Mouse (Mus musculus): ENCODE measurements around the gene Fbxo47. TPM values are rescaled to one million over a fixed set of nuclear protein-coding genes. Genes with fewer than 3 reads are reported as not detected.

Gene Fbxo47
- polyA plus RNA-seq, 1 experiment from 2014 or later = 0.95 TPM

- H3K4me3 ChIP-seq (replicated peaks; ENCODE audit: low read depth, low read length) = no peak overlapping the region
These were observed 31.5 kb upstream of the Fbxo47 start for GRCm38 (mm10) chr11:97915471-97915870.

GRCm38 (mm10) chr11:97913111-97913510, 29.2 kb upstream of the Fbxo47 start:
- Histone ChIP-seq H3K4me2 (ENCODE audit: low read length) (no peak overlapping the region), H3K4me1 (replicated peaks; ENCODE audit: insufficient read depth, low read length) (no peaks in the 10 kb centered on the region), H3K9me3 (replicated peaks; ENCODE audit: low read length) (no peaks in the 10 kb centered on the region), H3K27me3 (ENCODE audit: insufficient read depth, low read length) (no peaks in the 10 kb centered on the region), H3K36me3 (ENCODE audit: insufficient read depth, low read length) (no peaks in the 10 kb centered on the region), H3K9ac (ENCODE audit: low read depth, low read length) (no peak overlapping the region), H3K27ac (no peak overlapping the region), H3K4me3 (replicated peaks; ENCODE audit: low read depth, low read length) (no peak overlapping the region)
- ATAC-seq (replicated peaks; ENCODE audit: low FRiP score, low read depth) = no peak
- TF ChIP-seq CTCF (IDR thresholded peaks at IDR 0.05; ENCODE audit: low read depth) = no peak
- DNase-seq (ENCODE audit: low spot score) = no peak
- WGBS = 81% methylated on average over 14 of the region's 14 CpGs

More at GRCm38 (mm10) chr11:97915471-97915870, 31.5 kb upstream of the Fbxo47 start:
- WGBS = 81% methylated on average over 2 of the region's 2 CpGs
- no peak for DNase-seq (ENCODE audit: low spot score)
- H3K36me3 ChIP-seq (ENCODE audit: insufficient read depth, low read length) = no peaks in the 10 kb centered on the region
- no peak overlapping the region for H3K4me2 ChIP-seq (ENCODE audit: low read length)
- H3K27me3 ChIP-seq (ENCODE audit: insufficient read depth, low read length) = no peaks in the 10 kb centered on the region
- H3K9me3 ChIP-seq (replicated peaks; ENCODE audit: low read length) = no peaks in the 10 kb centered on the region
- no peak for ATAC-seq (replicated peaks; ENCODE audit: low FRiP score, low read depth)
- no peak for TF ChIP-seq CTCF (IDR thresholded peaks at IDR 0.05; ENCODE audit: low read depth)
- H3K27ac ChIP-seq = no peak overlapping the region
- no peaks in the 10 kb centered on the region for H3K4me1 ChIP-seq (replicated peaks; ENCODE audit: insufficient read depth, low read length)
- no peak overlapping the region for H3K9ac ChIP-seq (ENCODE audit: low read depth, low read length)

- no peaks in the 10 kb centered on the region for H3K27me3 ChIP-seq (ENCODE audit: insufficient read depth, low read length)
- H3K9ac ChIP-seq (ENCODE audit: low read depth, low read length) = no peak overlapping the region
- DNase-seq (ENCODE audit: low spot score) (no peak), ATAC-seq (replicated peaks; ENCODE audit: low FRiP score, low read depth) (no peak)
- no peaks in the 10 kb centered on the region for H3K9me3 ChIP-seq (replicated peaks; ENCODE audit: low read length)
- H3K4me1 ChIP-seq (replicated peaks; ENCODE audit: insufficient read depth, low read length) = no peaks in the 10 kb centered on the region
- no peak overlapping the region for H3K4me2 ChIP-seq (ENCODE audit: low read length)
- no peak overlapping the region for H3K27ac ChIP-seq
- 86% methylated on average over 11 of the region's 11 CpGs for WGBS
- no peaks in the 10 kb centered on the region for H3K36me3 ChIP-seq (ENCODE audit: insufficient read depth, low read length)
- TF ChIP-seq CTCF (IDR thresholded peaks at IDR 0.05; ENCODE audit: low read depth) = no peak
- H3K4me3 ChIP-seq (replicated peaks; ENCODE audit: low read depth, low read length) = no peak overlapping the region
These were observed 24.8 kb upstream of the Fbxo47 start for GRCm38 (mm10) chr11:97908634-97909348.

GRCm38 (mm10) chr11:97907935-97908334, 24.0 kb upstream of the Fbxo47 start:
- Histone ChIP-seq H3K36me3 (ENCODE audit: insufficient read depth, low read length) (no peaks in the 10 kb centered on the region), H3K9ac (ENCODE audit: low read depth, low read length) (no peak overlapping the region), H3K4me3 (replicated peaks; ENCODE audit: low read depth, low read length) (no peak overlapping the region), H3K9me3 (replicated peaks; ENCODE audit: low read length) (no peaks in the 10 kb centered on the region), H3K4me1 (replicated peaks; ENCODE audit: insufficient read depth, low read length) (no peaks in the 10 kb centered on the region), H3K27me3 (ENCODE audit: insufficient read depth, low read length) (no peaks in the 10 kb centered on the region), H3K4me2 (ENCODE audit: low read length) (no peak overlapping the region), H3K27ac (no peak overlapping the region)
- WGBS = 82% methylated on average over 5 of the region's 5 CpGs
- DNase-seq (ENCODE audit: low spot score) = no peak
- TF ChIP-seq CTCF (IDR thresholded peaks at IDR 0.05; ENCODE audit: low read depth) = no peak
- no peak for ATAC-seq (replicated peaks; ENCODE audit: low FRiP score, low read depth)

- ATAC-seq (replicated peaks; ENCODE audit: low FRiP score, low read depth) = no peak
- Histone ChIP-seq H3K27me3 (ENCODE audit: insufficient read depth, low read length) (no peaks in the 10 kb centered on the region), H3K4me1 (replicated peaks; ENCODE audit: insufficient read depth, low read length) (no peaks in the 10 kb centered on the region), H3K4me2 (ENCODE audit: low read length) (no peak overlapping the region), H3K9ac (ENCODE audit: low read depth, low read length) (no peak overlapping the region), H3K9me3 (replicated peaks; ENCODE audit: low read length) (no peaks in the 10 kb centered on the region), H3K4me3 (replicated peaks; ENCODE audit: low read depth, low read length) (no peak overlapping the region), H3K36me3 (ENCODE audit: insufficient read depth, low read length) (no peaks in the 10 kb centered on the region), H3K27ac (no peak overlapping the region)
- 63% methylated on average over 9 of the region's 9 CpGs for WGBS
- DNase-seq (ENCODE audit: low spot score) = no peak
- no peak for TF ChIP-seq CTCF (IDR thresholded peaks at IDR 0.05; ENCODE audit: low read depth)
These were observed 23.0 kb upstream of the Fbxo47 start for GRCm38 (mm10) chr11:97906905-97907304.

GRCm38 (mm10) chr11:97905941-97906340, 22.0 kb upstream of the Fbxo47 start:
- no peak overlapping the region for H3K27ac ChIP-seq
- TF ChIP-seq CTCF (IDR thresholded peaks at IDR 0.05; ENCODE audit: low read depth) = no peak
- H3K4me3 ChIP-seq (replicated peaks; ENCODE audit: low read depth, low read length) = no peak overlapping the region
- H3K9me3 ChIP-seq (replicated peaks; ENCODE audit: low read length) = no peaks in the 10 kb centered on the region
- H3K4me2 ChIP-seq (ENCODE audit: low read length) = no peak overlapping the region
- no peak for DNase-seq (ENCODE audit: low spot score)
- H3K9ac ChIP-seq (ENCODE audit: low read depth, low read length) = no peak overlapping the region
- no peaks in the 10 kb centered on the region for H3K36me3 ChIP-seq (ENCODE audit: insufficient read depth, low read length)
- no peak for ATAC-seq (replicated peaks; ENCODE audit: low FRiP score, low read depth)
- H3K4me1 ChIP-seq (replicated peaks; ENCODE audit: insufficient read depth, low read length) = no peaks in the 10 kb centered on the region
- H3K27me3 ChIP-seq (ENCODE audit: insufficient read depth, low read length) = no peaks in the 10 kb centered on the region
- WGBS = 63% methylated on average over 2 of the region's 2 CpGs

GRCm38 (mm10) chr11:97905540-97905939, 21.6 kb upstream of the Fbxo47 start:
- Histone ChIP-seq H3K4me1 (replicated peaks; ENCODE audit: insufficient read depth, low read length) (no peaks in the 10 kb centered on the region), H3K27me3 (ENCODE audit: insufficient read depth, low read length) (no peaks in the 10 kb centered on the region), H3K9ac (ENCODE audit: low read depth, low read length) (no peak overlapping the region), H3K4me3 (replicated peaks; ENCODE audit: low read depth, low read length) (no peak overlapping the region), H3K27ac (no peak overlapping the region), H3K4me2 (ENCODE audit: low read length) (no peak overlapping the region), H3K9me3 (replicated peaks; ENCODE audit: low read length) (no peaks in the 10 kb centered on the region), H3K36me3 (ENCODE audit: insufficient read depth, low read length) (no peaks in the 10 kb centered on the region)
- no peak for TF ChIP-seq CTCF (IDR thresholded peaks at IDR 0.05; ENCODE audit: low read depth)
- DNase-seq (ENCODE audit: low spot score) (no peak), ATAC-seq (replicated peaks; ENCODE audit: low FRiP score, low read depth) (no peak)
- WGBS = 87% methylated on average over 2 of the region's 2 CpGs
